Mouse (Mus musculus) frontal cortex, adult 2 months (tissue): ENCODE measurements around the gene Dapk2. TPM values are rescaled to one million over a fixed set of nuclear protein-coding genes. Genes with fewer than 3 reads are reported as not detected.

Experiments
- DNase-seq, 2 experiments: peaks; one replicate each; pipeline ENCODE4 v3.0.0; 2022; ENCODE audit warnings: low spot score in 1 of 2; ENCODE audit errors: extremely low spot score in 1 of 2
- polyA plus RNA-seq: library from polyadenylated mRNA; depleted of rRNA; stranded (reverse); fragments of >200 nt; gene quantifications from 2 replicates; pipeline ENCODE4 v1.2.3, GENCODE M21; 2012

Gene Dapk2
- polyA plus RNA-seq, 1 experiment = 2.1 TPM

- DNase-seq = no peak
Observed at GRCm38 (mm10) chr9:66182679-66182993, 24.6 kb downstream of the Dapk2 start.

- DNase-seq = no peak
Observed at GRCm38 (mm10) chr9:66183023-66183422, 25.0 kb downstream of the Dapk2 start.

GRCm38 (mm10) chr9:66184572-66184971, 26.5 kb downstream of the Dapk2 start:
- DNase-seq = no peak

GRCm38 (mm10) chr9:66186426-66186825, 28.4 kb downstream of the Dapk2 start:
- no peak for DNase-seq

- no peak for DNase-seq
Observed at GRCm38 (mm10) chr9:66189026-66189425, 31.0 kb downstream of the Dapk2 start.

- DNase-seq = no peak
Observed at GRCm38 (mm10) chr9:66194003-66194402, 36.0 kb downstream of the Dapk2 start.

- no peak for DNase-seq
Observed at GRCm38 (mm10) chr9:66196561-66196960, 38.5 kb downstream of the Dapk2 start.

GRCm38 (mm10) chr9:66198533-66198932, 40.5 kb downstream of the Dapk2 start:
- DNase-seq = no peak

- no peak for DNase-seq
Observed at GRCm38 (mm10) chr9:66199657-66200410, 41.8 kb downstream of the Dapk2 start.

- no peak for DNase-seq
Observed at GRCm38 (mm10) chr9:66200411-66200789, 42.4 kb downstream of the Dapk2 start.

- no peak for DNase-seq
Observed at GRCm38 (mm10) chr9:66201665-66202064, 43.6 kb downstream of the Dapk2 start.

GRCm38 (mm10) chr9:66202463-66202862, 44.4 kb downstream of the Dapk2 start:
- DNase-seq = no peak

- peak in 1 of 2 experiments; percentile 9 for DNase-seq
Observed at GRCm38 (mm10) chr9:66205702-66206101, 47.7 kb downstream of the Dapk2 start.

- no peak for DNase-seq
Observed at GRCm38 (mm10) chr9:66206825-66207224, 48.8 kb downstream of the Dapk2 start.

- no peak for DNase-seq
Observed at GRCm38 (mm10) chr9:66211420-66211819, 53.4 kb downstream of the Dapk2 start.

GRCm38 (mm10) chr9:66212088-66212487, 54.1 kb downstream of the Dapk2 start:
- DNase-seq = no peak

- DNase-seq = no peak
Observed at GRCm38 (mm10) chr9:66212802-66213201, 54.8 kb downstream of the Dapk2 start.

GRCm38 (mm10) chr9:66213386-66214032, 55.5 kb downstream of the Dapk2 start:
- no peak for DNase-seq

GRCm38 (mm10) chr9:66215551-66215950, 57.5 kb downstream of the Dapk2 start:
- no peak for DNase-seq

GRCm38 (mm10) chr9:66217970-66218369, 59.9 kb downstream of the Dapk2 start:
- no peak for DNase-seq

- DNase-seq = no peak
Observed at GRCm38 (mm10) chr9:66218917-66219725, 61.1 kb downstream of the Dapk2 start.

GRCm38 (mm10) chr9:66223872-66224271, 65.8 kb downstream of the Dapk2 start:
- no peak for DNase-seq
